Mouse (Mus musculus): ENCODE data around the gene Plp2.
"Not testable (repeated sequence)": the region's sequence is repeated elsewhere in the genome, so short reads cannot be mapped to it uniquely, and the experiment has no call there.

Gene Plp2

DNA sequence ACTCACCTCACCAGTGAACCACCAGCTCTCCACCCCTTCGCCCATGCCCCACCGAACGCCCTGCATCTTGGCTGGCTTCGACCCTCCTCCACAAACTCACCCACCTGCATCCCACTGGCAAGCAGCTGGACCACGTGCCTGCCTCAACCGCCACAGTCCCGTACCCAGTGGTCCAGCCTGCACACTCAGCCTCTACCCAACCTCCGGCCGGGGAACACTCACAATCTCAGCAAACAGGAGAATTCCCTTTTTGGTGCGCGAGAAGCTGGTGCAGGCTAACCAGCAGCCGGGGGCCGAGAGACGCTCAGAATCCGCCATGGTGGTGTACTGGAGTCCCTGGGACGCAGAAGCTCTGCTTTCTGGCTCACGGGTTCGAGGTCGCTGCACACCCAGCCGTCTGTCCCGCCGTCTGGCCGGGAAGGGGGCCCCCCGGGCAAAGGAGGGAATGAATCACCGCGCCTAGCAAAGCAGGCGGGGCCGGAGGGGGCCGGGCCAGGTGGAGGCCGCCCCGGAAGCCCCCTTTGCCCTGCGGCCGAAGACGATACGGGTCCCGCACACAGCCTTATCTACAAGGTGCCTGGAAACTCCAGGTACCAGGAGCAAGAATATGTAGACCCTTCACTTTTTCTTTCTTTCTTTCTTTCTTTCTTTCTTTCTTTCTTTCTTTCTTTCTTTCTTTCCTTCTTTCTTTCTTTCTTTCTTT, at the start of gene Plp2:
Gene Plp2, minus strand, starts transcription at position 470 of the 703 bp plus-strand sequence.
- DNase-seq (ENCODE audit: low read depth, low spot score), result peak; percentile 62

DNA sequence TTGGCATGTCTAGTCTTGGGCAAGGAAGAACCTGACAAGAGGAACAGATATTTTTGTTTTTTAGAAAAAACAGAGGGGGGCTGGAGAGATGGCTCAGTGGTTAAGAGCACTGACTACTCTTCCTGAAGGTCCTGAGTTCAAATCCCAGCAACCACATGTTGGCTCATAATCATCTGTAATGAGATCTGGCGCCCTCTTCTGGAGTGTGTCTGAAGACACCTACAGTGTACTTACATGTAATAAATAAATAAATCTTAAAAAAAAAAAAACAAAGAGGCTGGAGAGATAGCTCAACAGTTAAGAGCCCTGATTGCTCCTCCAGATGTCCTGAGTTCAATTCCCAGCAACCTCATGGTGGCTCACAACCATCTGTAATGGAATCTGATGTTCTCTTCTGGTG, 44.9 kb upstream of the Plp2 start:
- DNase-seq (ENCODE audit: low read depth, low spot score), result peak; percentile 34

DNA sequence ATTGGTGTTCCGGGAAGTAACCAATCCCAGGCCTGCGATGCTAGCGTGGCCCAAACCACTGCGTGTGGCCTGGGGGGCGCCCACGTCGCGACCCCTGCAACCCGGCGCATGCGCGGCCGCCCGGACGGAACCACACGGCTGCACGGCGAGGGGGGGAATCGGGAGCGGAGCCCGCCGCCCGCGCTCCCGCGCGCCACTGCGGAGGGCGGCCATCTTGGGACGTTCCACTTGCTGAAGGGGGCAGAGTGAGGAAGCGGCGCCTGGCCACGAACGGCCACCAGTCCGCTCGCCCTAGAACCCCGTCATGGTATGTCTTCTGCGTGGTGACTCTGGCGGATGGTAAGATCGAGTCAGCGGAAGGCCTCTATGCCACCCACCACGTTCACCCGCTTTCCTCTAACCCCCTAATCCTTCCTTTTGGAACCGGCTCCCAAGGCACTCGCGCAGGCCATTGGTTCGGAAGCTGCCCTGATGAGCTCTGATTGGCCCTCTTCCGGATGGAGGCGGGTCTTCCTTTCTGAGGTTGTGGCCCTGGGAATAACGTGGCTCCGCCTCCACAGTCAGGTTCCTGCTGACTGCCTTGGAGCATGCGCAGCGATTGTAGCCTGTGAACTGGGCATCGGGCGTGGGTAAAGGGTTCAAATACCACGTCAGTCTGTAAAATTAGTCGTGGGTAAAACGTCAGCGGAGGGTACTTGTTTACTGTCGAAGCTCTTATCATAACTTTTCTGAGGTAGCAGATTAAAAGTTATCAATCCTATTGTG, 43.1 kb upstream of the Plp2 start, which contains the start of gene Wdr45:
Gene Wdr45, plus strand, starts transcription at position 199 of the 765 bp plus-strand sequence.
- peak; percentile 95 for DNase-seq (ENCODE audit: low read depth, low spot score)

DNA sequence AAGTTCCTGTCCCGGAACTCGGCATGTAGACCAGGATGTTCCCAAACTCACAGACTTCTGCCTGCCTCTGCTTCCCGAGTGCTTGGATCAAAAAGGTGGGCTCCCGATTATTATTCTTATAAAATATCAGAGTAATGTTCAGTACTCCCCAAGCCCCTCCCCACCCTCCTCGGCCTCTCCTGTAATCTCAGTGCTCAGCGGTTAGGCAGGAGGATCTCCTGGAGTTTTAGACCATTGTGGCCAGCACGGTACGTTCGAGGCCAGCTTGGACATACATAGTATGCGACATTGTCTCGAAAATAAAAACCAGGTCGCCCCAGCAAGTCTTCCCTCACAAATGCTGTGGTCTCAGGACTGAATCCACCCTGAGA, 42.6 kb upstream of the Plp2 start:
- DNase-seq (ENCODE audit: low read depth, low spot score), result not testable (repeated sequence)

DNA sequence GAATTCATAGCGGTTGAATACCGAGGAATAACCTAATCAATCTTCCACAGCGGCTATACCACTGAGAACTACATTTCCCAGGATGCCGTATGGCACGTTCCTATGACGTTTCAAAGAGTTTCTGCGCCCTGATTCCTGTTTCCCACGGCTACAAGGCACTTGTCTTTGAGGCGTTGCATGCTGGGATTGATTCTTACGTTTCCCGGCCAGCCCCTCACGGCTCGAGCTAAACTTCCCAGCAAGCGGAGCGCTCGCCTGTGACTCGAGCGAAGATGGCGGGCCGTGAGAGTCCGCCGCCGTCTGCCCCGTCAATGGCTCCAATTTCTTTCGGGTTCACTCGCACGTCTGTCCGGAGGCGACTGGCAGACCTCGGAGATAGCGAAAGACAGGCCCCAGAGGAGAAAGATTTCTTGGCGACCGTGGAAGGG, 25.8 kb upstream of the Plp2 start, which contains the start of gene Gpkow:
Gene Gpkow, plus strand, starts transcription at position 178 of the 428 bp plus-strand sequence.
- DNase-seq (ENCODE audit: low read depth, low spot score), result peak; percentile 93

DNA sequence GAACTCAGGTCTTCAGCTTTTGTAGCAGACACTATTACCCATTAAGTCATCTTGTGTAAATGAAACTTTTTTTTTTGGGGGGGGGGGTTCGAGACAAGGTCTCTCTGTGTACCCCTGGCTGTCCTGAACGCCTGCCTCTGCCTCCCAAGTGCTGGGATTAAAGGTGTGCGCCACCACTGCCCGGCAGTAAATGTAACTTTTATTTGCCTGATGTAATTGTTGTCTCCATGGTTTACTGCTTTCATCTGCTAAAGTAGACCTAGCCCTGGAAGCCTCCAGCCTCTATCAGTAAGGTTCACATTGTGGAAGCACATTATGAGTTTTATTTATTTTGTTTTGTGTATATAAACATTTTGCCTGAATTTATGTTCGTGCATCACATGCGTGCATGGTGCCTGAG, 25.3 kb upstream of the Plp2 start:
- DNase-seq (ENCODE audit: low read depth, low spot score), result no peak

DNA sequence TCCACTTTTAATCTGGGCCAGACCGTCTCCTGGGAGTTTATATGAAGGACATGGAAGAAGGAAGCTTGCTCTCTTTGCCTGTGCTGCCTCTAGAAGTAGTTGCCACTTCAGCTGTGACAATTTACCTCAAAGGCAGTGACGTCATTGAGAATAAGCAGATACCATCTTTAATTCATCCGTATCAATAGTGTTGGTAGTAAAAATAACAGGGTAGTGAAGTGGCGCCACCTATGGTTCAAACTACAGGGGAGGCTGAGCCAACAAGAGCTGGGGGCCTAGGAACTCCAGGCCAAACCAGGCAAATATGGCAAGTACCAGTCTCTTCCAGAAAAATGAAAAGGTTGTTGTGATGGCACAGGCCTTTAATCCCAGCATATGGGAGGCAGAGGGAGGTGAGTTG, 21.7 kb upstream of the Plp2 start:
- peak; percentile 81 for DNase-seq (ENCODE audit: low read depth, low spot score)

DNA sequence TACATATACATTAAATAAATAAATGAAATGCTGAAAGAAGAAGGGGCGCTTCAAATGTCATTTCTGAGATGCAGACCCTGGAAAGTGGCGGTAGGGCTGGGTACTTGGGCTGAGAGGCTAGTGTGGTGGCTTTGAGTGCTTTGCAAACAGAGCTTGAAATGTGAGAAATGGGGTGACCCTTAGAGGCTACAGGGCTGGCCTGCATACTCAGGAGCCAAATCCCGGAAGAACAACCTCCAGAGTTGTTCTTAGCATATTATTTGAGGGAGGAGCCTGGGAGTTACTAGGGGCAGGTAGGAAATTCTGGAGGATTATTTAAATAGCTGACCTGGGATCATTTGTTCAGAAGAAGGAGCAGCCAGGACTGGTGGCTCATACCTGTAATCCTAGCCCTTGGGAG, 19.3 kb upstream of the Plp2 start:
- DNase-seq (ENCODE audit: low read depth, low spot score), result no peak

DNA sequence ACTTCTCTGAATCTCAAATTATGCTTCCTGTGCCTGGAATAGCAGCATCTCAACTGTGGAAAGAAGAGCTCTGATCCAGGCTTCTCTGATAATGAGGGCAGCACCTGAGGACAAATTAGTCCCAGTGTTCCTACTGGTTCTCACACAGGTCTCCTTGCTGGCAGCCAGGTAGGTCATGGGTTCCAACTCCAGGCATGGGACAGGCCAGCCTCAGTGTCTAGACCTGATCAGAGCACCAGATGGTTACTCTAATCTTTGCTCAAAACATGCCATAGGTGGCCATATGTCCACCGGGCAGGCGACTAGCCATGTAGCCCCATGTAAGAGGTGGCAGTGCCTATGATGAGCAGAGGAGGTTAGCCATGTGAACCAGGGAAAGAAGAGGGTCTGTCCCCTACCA, 17.1 kb upstream of the Plp2 start:
- no peak for DNase-seq (ENCODE audit: low read depth, low spot score)

DNA sequence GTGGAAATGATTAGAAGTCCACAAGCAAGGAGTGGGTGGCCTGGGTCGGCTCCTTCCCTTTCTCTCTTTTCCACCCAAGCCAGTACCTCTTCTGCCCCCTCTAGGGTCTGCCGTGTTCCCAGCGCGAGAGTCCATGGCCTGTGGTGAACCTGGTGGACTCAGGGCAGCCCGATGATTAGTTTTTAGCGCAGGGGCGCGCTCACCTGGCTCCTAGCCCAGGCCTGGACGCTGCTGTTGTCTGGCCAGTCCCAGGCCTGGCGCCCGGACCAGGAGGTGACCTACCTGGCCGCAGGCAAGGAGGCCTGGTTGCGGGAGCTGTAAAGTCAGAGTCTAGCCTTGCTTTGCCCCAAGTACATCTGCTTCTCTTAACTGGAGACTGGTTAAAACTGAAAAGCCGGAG, 9.7 kb upstream of the Plp2 start, which contains the start of gene Magix:
Gene Magix, minus strand, starts transcription at position 388 of the 400 bp plus-strand sequence.
- no peak for DNase-seq (ENCODE audit: low read depth, low spot score)

DNA sequence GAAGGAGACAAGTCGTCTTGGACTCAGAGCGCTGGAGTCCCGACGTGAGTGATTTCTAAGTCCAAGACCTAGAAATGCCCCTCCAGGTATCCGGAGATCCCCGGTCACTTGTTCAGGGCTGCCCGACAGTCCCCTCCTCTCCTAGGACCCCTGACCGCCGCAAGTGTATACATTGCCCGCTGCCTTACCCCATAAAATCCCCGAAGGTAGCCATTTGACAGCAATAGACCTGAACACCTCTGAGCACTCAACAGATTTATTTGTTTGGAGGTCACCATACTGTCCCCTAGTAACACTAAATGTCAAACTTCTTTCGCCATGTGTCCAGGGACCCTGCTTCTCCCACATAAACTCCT, 8.8 kb upstream of the Plp2 start:
- DNase-seq (ENCODE audit: low read depth, low spot score), result no peak

DNA sequence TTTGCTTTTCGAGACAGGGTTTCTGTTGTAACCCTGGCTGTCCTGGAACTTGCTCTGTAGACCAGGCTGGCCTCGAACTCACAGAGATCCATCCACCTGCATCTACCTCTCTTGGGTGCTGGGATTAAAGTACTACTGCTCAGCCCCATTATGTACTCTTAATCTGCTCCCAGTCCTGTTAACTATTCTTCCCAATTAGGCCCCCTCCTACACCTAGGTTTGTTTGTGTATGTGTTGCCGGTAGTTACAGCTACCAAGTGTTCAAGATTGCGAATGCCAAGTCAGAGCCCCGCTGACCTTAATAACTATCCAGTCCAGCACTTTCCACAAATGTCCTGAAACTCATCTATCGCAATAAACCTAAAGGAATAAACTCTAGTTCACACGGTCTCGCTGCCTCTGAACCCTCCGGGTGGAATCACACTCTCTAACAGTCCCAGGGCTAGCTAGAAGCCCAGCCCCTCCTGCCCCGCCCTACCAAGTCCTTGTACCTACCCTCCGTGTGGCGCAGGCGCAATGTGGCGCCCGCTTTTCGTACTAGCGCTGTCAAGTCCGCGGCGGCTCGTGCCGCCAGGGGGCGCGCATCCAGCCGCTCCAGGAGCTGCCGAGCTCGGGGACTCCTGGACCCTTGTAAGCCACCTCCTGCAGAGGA, 8.3 kb upstream of the Plp2 start:
- peak; percentile 92 for DNase-seq (ENCODE audit: low read depth, low spot score)

DNA sequence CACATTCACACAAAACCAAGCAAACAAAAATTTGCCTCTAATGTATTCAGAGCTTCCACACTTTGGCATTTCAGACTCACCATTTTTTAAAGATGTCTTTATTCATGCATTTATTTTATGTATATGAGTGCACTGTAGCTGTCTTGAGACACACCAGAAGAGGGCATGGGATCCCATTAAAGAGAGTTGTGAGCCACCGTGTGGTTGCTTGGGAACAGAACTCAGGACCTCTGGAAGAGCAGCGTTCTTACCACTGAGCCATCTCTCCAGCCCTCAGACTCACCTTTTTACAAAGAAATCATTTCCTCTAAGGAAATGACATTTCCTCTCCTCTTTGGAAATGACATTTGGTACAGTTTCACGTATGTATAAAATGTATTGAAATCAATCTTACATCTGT, 7.8 kb upstream of the Plp2 start:
- DNase-seq (ENCODE audit: low read depth, low spot score), result no peak

DNA sequence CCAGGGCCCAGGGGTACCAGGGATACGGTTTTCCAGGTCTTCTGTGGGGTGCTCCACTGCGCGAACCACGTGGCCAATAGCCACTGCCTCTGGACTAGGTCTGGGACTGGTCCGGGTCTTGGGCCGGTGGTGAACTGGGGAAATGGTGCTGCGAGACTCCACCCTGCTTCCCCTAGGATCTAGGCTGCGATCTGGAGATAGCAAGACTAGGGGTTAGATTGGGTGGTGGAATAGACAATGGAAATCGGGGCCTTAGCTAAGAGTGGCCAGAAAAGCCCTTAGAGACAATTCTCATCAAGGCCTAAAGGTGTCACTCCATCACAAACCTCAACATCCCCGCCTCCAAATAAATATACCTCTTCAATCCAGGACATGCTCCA, 3.8 kb upstream of the Plp2 start:
- no peak for DNase-seq (ENCODE audit: low read depth, low spot score)

DNA sequence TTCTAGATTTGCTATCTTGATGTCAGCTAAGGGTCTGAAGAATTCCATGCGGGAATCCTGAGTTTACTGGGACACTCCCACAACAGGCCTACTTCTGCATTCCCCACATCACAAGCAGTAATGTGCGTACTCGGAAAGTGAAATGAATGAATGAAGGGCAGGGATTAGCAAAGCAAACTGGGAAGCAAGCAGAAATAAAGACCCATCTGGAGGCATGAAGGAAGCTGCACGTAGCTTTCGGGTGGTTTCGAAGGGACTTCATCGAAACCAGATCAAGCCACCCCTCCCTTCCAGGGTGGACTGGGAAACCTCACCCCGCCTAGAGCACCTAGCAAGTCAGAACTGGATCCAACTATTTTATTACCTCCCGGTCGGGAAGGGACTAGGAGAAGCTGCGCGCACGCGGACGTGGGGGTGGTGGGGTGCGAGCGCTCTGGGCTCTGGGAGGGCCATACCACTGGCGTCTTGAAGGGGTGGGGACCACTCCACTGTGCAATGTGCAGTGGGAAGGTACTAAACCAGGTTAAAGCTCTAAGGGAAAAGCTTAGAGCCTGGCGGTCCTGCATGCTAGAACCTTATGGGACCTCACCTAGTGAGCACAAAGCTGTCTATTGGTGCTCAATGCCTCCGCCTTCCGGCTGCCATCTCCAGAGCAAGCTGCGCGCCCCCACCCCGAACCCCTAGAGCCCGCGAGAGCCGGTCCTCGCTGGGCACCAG, 3.3 kb upstream of the Plp2 start:
- peak; percentile 30 for DNase-seq (ENCODE audit: low read depth, low spot score)

DNA sequence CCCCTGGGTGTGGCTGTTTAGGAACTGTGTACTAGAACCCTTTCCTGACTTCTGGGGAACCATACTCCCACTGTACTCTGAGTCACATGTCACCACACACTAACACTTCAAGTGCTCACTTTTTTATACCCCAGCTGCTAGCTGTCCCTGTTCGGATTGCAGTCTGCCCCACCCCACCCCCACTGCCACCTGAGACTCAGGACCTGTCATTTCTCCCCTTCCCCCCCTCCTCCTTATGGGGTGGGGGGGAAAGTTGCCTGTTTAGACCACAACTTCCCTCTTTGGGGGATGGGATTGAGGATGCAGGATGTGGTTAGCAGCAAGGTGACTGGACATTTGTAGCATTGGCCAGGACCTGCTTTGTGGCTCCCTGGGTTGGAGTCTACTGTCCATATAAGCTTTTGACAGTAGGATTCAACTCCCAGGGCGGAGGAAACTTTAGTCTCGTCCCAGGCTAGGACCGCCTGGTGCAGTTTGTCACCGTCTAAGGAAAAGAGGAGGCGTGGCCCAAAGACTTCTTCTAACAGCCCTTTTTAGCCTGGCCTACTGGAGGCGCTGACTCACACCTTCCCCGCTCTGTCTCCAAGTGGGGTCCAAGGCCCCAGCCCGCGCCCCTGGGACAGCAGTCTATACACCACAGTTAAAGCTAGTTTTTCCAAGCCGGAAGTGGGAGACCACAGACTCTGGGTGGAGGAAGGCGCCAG, 2.5 kb upstream of the Plp2 start:
- DNase-seq (ENCODE audit: low read depth, low spot score), result peak; percentile 48

DNA sequence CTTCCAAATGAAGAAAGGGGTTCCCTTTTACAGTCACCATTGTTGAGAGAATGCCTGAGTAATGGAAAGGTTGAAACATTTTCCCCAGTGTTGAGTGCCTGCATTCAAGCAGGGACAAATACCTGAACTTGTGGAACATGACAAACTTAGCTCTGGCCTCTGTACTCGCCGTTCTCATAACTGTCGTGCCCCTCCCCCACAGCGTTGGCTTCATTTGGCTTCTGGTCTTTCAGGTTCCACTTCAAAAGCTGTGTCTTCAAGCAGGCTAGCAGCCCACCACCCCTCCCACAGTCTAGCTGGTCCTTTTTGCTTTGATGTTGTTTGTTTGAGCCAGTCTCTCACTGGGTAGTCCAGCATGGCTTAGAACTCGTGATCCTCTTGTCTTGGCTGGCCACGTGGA, 1.5 kb upstream of the Plp2 start:
- DNase-seq (ENCODE audit: low read depth, low spot score), result no peak

DNA sequence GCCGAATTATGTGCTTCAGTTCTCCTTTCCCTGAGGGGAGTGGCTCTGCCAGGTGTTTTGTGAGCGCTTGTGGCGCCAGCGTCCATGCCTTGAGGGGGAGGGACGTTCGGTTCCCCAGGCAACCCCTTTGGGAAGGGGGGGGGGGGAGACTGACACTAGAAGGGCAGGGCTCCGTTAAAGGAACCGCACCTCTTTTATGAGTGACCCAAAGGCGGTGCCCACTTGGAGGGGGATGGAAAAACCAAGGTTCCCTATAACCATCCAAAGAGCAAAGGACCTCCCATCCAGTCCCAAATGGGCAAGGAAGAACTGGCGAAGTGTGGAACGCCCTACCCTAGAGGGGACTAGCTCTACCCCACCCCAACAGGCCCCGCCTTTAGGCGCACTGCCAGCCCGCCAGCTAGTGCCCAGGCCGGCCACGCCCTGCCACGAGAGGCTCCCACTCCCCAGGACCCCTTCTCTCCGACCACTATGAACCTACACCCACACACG, 754 bp downstream of the Plp2 start:
- peak; percentile 66 for DNase-seq (ENCODE audit: low read depth, low spot score)

DNA sequence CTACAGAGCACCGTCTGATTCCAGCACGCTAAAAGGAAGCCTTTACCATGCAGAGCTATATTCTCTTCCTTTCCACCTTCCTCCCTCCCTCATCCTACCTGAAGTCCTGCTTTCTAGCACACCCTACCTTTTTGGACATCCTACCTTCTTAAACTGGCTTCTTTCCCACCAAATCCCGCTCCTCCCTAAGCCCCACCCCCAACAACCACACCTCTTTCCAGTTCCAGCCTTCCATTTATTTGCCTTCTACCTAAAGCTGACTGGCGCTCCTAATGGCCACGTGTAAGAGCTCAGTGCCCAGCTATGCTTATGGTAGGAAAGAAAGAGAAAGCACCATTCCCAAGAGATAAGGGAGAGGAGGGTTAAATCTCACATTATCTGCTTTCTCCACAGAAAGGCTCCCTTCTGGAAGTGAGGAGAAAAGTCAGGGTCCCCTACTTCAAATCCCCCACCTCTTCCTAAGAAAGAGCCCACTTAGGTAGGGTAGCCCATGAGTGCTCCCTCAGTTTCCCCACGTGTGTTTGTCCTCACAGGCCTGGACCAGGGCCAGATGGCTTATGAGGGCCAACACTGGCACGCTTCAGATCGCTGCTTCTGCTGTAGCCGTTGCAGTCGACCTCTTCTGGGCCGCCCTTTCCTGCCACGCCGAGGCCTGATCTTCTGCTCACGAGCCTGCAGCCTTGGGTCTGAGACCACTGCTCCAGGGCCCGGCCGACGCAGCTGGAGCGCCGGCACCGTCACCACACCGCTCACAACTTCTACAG, 5.3 kb downstream of the Plp2 start:
- no peak for DNase-seq (ENCODE audit: low read depth, low spot score)

DNA sequence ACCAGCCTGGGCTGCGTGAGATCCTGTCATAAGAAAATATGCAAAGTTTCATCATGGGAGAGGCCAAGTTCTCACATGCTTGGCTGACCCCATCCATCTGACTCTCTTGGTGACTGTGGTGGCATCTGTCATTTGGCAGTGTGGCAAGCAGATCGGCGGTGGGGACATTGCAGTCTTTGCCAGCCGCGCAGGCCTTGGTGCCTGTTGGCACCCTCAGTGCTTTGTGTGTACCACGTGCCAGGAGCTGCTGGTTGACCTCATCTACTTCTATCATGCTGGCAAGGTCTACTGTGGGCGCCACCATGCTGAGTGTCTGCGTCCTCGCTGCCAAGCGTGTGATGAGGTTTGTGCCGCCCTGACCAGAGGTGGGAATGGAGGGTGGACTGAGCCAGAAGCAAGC, 6.4 kb downstream of the Plp2 start:
- no peak for DNase-seq (ENCODE audit: low read depth, low spot score)

All from CD4-positive helper T cell, adult 2 months (primary cell).